Mouse (Mus musculus): ENCODE measurements around the gene Gabpb2.

Gabpb2 gene

DNA sequence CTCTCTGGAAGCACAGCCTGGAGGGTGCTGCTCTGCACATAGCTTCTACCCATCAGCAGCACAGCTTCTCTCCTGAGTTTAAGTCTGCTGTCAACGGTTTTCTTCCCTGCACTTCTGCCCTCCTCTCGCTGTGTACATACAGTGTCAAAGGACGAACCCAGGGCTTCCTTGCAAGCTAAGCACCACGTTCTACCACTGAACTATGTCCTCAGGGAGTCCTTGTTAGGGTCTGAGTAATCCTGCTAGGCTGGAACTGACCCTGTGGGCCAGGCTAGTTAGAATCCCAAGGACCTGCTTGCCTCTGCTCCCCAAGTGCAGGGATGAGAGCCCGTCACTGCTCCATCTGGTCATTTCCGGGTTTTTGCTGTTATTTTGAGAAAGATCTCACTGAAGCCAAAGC, 30.8 kb downstream of the Gabpb2 start:
- DNase-seq = no peak

DNA sequence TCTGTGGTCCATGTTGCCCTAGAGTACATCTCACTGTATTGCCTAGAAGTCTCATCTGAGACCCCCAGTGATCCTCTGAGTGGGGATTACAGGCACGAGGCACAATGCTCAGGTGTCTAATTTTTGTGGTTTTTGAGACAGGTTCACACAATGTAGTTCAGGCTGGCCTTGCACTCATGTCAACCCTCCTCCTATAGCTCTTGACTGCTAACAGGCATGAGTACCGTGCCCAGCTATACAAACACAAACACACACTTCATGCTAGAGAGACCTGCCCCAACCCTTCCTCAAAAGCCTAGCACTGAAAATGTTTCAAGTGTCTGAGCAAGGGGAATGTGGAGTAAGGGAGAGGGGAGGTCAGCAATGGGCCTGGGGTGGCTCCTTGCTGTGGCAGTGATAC, 31.6 kb downstream of the Gabpb2 start:
- no peak for DNase-seq

GRCm38 (mm10) chr3:95184796-95185577, 32.7 kb downstream of the Gabpb2 start:
- DNase-seq = no peak

GRCm38 (mm10) chr3:95181841-95182240, 35.9 kb downstream of the Gabpb2 start:
- DNase-seq = no peak

DNA sequence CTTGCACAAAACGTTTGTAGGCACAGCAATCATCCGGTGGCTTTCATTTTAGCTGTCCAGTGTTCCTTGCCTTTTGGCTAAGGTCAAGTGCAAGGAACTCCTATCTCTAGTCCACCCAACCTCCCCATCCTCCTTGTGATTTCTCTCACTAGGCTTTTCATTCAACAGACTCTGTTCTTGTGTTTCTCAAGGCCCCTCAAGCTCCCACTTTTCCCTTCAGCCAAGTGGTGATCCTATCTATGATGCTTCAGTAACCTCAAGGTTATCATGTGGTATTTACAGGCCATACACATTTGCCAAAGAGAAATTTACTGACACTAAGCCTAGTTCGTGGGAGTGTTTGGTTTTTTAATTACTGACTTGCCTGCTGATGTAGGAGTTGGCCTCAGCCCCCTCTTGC, 37.8 kb downstream of the Gabpb2 start:
- no peak for DNase-seq

- DNase-seq = no peak
These were observed 38.8 kb downstream of the Gabpb2 start for GRCm38 (mm10) chr3:95178948-95179347.

DNA sequence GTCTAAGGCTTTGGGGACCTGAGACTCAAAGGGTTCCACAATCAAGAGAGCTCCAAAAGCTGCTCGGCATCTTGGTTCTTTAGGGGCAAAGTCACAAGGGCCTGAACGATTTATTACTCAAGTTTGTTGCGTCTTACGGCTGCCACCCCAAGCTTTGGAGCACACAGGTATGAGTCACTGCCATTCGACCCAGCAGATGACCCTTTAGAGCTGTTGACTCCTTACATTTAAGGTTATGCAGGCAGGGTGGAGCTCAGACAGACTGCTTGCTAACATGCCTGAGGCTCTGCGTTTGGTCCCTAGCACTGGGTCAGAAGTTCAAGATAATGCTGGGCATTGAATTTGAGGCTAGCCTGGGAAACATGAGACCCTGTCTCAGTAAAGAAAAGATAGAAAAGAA, 40.1 kb downstream of the Gabpb2 start:
- no peak for DNase-seq

GRCm38 (mm10) chr3:95176500-95176899, 41.2 kb downstream of the Gabpb2 start:
- DNase-seq = no peak

DNA sequence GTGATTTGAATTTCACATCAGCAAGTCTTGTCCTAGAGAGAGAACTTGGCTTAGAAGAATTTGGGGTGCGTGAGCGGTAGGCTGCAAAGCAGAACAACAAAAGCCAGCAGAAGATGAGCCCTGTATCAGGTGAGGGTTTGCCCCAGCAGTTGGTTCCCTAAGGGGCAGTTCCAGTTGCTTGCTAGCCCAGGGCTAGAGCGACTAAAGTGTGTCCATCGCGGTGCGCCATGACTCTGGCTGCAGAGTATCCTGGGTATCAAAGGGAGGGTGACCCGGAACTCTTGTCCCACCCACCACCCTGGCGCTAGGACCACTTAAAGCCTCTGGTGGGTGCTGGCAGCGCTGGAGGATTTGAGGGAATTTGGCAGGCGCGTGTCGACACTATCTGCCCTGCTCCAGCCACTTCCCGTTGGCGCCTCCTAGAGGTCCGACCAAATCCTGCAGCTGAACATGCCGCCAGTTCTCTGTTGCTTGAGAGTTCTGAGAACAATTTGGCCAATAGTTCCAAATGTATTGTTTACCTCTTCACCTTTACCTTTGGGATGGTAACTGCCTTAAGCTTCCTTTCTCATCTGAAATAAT, 43.6 kb downstream of the Gabpb2 start:
- peak; percentile 68 to 87 for DNase-seq

- DNase-seq = peak in 1 of 2 experiments; percentile 15
These were observed 44.3 kb downstream of the Gabpb2 start for GRCm38 (mm10) chr3:95173256-95173949.

GRCm38 (mm10) chr3:95172526-95173255, 45.0 kb downstream of the Gabpb2 start:
- no peak for DNase-seq

DNA sequence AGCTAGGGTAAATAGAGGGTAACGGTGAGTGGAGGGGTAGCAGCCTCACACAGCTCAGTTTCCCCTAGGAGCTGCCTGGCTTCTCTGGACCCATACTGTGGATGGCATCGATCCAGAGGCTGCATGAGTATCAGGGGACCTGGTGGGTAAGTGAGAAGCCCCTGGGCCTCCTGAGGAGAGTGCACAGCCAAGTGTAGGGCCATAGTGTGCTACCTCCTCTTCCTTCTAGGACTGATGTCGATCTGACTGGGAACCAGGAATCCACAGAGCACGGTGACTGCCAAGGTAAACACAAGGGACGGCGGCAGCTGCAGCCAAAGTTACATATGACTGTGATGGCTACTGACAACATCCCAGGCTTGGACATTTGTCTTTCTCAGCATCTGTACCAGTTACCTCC, 46.6 kb downstream of the Gabpb2 start:
- no peak for DNase-seq

DNA sequence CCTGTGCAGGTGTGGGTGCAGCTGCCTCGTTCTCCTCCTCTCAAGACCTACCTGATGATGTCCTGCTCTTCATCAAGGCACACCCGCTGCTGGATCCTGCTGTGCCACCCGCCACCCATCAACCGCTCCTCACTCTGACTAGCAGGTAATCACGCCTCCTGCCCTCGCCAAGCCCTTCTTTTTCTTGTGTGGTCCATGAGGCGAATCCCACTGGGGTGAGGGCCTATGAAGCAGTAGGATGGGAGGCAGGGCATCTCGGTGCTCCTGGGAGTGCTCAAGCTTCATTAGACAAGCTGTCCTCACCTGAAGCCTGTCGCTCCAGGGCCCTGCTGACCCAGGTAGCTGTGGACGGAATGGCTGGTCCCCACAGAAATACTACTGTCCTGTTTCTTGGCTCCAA, 47.7 kb downstream of the Gabpb2 start:
- no peak for DNase-seq

DNA sequence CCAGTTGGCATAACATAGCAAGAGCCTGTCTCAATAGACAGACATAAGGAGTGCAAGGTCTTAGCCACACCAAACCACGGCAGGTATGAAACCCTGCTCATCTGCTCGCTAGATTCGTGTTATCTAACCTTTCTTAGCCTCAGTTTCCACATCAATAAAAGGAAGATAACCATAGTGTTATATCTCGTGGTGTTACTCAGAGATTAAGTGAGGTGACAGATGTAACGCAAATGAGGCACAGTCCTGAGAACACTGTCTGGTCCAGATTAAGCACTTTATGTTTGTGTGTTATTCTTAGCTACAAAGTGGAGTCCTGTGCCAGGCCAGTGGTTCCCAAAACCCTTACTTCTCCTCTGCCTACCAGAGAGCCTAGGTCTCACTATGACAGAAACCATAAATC, 52.9 kb downstream of the Gabpb2 start:
- DNase-seq = no peak

DNA sequence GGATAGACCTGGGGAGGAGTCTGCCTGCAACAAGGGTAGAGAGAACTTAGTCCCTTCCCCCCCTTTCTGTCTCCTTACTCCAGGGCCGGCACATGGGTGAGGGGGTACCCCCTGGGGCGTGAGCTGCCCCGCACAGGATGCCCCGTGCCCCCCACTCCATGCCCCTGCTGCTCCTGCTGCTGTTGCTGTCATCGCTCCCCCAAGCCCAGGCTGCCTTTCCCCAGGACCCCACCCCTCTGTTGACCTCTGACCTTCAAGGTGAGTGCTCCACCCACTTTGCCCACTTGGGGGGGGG, 53.5 kb downstream of the Gabpb2 start:
- no peak for DNase-seq

- no peak for DNase-seq
These were observed 54.1 kb downstream of the Gabpb2 start for GRCm38 (mm10) chr3:95163419-95164255.

DNA sequence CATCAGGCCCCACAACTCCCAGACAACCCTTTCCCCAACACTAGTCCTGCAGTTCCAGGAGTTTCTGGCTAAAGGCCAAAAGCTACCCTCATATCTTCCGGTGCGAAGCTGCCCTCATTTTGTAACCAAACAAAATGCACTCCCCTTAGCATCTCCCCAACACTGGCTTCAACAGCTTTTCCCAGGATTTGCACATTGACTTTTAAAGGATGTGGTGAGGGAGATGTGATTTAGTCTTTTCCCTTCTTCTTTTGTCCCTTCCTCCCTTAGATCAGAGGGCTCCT, 55.4 kb downstream of the Gabpb2 start:
- no peak for DNase-seq

DNA sequence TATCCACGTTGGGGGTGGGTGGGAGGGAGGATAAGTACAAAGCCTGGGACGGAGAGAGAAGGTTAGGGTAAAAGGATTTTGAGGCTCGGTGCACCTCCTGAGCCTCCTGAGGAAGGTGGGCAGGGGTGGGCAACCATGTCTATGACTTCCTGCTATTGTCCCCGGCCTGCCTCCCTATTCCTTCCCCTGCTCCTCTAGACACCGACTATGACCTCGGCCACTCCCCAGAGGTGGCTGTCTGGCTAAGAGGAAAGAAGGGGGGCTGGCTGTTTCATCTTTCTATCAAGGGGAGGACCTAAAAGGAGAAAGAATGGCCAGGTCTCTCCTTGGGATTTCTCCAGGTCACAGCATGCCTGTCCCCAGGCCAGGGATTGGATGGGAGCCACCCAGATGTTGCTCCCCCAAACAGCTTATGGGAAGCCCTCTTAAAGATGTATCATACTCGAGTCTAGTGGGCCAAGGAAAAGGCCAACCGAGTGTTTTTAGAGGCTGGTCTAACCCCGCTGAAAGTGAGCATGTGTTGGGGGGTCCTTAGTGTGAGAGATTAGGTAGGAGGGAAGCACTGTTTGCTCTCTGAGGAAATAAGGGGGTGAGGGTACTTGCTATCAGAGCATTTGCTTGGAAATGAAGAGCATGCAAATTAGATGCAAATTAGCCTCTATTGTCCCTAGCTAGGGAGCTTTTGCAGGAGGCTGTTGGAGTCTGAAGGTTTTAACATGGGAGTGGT, 55.9 kb downstream of the Gabpb2 start:
- DNase-seq = no peak

GRCm38 (mm10) chr3:95161041-95161551, 56.6 kb downstream of the Gabpb2 start:
- DNase-seq = peak in 1 of 2 experiments; percentile 12

DNA sequence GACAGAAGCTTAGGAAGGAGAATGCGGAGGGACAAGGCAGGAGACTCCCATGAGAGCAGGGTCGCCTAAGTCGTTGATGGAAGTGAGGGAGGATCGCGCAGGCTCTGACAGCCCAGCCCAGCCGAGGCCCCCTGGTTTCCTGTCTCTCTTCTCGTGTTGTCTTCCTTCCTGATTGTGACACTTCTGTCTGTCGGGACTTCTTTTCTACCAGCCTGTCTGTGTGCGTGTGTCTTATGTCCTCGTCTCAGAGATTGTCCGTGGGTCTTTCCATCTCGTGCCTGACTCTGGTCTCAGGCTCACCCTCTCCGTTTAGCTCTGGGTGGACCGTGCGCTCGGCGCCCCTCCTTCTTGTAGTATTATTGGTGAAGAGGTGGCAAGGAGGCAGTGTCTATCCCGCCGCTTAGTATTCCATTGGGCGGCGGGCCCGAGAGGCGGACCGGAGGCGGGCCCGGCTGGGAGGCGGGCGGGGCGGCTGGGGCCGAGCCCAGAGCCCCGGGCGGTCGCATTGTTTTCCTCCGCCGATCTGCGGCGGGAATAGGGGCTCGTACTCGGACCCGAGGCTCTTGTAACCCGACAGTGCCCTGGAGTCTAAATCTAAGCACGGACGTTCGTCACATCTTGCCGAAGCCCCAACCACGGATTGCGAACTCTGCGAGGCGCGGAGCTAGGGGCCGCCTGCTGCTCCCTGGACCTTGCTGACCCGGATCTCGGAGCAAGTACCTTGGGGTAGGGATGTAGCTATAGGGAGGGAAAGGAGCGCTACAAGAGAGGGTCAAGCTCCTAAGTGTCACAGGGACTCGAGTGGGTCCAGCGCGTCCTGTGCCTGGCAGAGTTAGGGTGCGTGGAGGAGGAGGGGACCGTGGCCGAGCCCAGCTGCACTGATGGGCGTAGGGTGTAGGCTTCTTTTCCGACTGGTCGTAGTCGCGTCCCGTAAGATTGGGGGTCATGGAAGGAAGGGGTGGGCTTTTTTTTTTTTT, 57.4 kb downstream of the Gabpb2 start, which contains the start of gene Sema6c:
Gene Sema6c (plus strand): TSS at position 471 of the 977 bp plus-strand sequence.
- DNase-seq = peak; percentile 74 to 83

Measured in spleen, adult 18-20 months (tissue).